Mouse (Mus musculus) erythroblast, embryonic 14.5 days (primary cell): Measurements from ENCODE around the gene Robo1.

Source experiments
- GATA1 ChIP-seq: IDR thresholded peaks from 2 replicates; pipeline ENCODE4 v1.6.1; 2012; ENCODE audit warnings: low read length, inconsistent platforms, mixed read lengths
- TAL1 ChIP-seq: IDR thresholded peaks from 3 replicates; pipeline ENCODE4 v1.6.1; 2012; ENCODE audit warnings: low read length, inconsistent platforms, mixed read lengths

DNA sequence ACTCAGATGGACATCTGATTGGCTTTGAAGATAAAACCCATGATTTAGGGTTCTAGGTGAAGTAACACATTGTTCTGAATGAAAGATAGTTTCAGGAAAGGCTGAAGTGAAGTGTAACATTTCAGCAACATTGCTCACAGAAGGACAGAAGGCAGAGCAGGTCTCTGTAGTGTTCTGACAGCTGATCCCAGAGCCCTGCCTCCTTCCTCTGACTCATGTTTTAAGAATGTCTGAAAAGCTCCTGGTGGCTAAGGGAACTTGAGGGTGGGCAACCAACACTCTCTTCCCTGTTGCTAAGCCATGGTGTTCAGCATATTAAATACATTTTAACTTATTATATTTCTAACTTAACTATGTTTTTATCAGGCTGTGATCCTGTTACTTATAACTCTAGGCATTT, 126.3 kb downstream of the Robo1 start:
- TF ChIP-seq GATA1, result no peak
- TF ChIP-seq TAL1, result no peak
